Mouse (Mus musculus) brain, adult 10 weeks (tissue): ENCODE results near the gene Dagla. TPM values are rescaled to one million over a fixed set of nuclear protein-coding genes. Genes with fewer than 3 reads are reported as not detected.

Experiments
- polyA plus RNA-seq: library from polyadenylated mRNA; stranded (reverse); fragments of 350-450 nt; fragmentation: Illumina TruSeq; extraction: RNeasy Lipid Tissue Mini Kit (QIAGEN cat#74804); gene quantifications from one replicate; pipeline ENCODE4 v1.2.3, GENCODE M21; 2015; ENCODE audit warnings: low read depth, low replicate concordance

The Dagla gene
- 48.5 TPM for polyA plus RNA-seq

DNA sequence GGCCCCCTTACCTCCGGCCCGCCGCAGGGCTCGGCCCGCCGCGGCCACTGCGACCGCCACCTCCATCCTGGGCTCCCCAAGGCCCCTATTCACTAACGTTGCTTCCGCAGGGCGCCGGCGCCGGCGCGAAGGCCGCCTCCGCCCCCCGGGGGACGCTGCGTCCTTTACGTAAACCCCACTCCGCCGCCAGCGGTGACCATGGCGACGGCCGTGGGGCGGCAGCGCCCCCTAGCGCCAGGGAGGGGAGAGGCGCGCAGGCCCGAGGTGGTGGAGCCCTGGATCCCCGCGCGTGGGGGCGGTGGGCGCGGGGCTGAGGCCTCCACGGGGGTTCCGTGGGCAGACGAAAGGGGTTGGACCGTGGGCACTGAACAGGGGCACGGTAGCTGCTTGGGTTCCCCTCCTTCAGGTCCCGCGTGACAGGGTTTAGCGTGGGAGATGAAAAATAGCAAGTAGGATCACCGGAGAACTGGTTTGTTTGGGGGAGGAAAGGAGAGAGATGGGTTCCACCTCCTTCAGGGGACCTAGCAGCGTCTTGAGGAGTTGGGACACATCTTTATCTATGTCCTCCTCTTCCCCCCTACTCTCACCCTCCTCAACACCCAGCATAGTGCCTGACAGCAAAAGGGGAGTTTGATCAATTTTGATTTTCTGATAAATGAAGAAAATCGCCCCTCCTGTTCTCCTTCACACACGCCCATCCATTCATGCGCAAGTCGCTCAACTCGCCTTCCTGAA, at the start of gene Dagla:
TSS of gene Dagla (minus strand) at position 68 of the 735 bp plus-strand sequence.

DNA sequence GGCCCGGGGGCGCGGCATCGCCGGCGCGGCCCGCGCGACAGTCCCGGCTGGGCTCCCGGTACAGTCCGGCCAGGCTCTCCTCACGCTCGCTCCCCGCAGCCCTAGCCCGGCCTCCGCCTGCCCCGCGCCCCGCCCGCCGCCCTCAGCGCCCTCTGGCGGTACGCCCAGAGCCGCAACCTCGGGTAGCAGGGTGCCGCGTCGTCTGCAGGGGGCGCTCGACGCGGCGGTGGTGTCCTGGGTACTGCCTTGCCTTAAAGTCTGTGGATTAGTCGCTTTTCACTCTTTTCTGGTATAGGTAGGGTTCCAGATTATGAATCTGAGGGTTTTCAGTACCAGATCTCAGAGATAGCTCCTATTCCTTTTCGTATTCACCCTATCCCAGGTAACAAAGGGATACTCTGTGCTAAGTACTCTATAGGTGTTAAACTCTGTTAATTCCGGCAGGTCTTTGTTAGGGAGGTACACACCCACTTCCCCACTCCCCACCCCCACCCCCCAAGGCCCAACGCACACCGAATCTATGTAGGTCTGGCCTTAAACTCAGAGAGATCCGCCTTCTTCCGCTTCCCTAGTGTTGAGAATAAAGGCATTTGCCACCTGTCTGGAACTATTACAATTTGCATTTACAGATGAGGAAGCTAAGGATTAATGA, 63.9 kb downstream of the Dagla start, which contains the start of gene Myrf:
TSS of gene Myrf (minus strand) at position 95 of the 652 bp plus-strand sequence.

DNA sequence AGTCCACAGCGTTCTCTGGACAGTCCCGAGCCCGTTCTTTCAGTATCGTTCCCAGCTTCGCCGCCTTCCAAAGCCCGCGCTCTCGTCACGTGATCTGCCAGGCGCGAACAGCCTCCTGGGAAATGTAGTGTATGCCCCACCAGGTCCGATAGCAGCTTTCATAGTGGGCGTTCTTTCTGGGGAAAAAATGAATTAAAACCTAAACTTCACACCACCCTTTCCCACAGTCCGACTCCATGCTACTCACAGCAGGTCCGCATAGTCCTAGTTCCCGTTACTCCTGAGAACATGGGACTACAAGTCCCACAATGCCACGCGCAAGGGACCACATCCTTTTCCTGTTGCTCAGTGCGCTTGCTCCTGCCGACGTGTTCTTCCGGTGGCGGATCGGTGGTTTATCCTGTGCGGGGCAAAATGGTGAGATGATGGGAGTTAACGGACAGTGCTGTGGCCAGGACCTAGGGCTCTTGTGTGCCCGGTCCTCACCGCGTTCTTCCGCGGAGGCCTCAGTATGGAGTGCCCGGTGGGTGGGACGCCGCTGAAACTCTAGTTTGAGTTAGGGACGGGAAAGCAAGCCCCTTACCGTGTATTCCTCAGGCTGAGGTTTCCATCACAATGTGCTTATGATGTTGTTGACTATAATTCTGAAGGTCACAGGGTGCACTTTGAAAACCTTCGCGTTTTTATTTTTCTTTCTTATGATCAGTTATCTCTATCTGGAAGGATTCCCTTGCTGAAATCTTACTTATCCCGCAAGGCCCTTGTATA, 100.6 kb downstream of the Dagla start, which contains the start of the genes Tmem258 and Fen1:
TSS of gene Tmem258 (plus strand) at position 167 of the 768 bp plus-strand sequence.
TSS of gene Fen1 (minus strand) at position 322 of the 768 bp plus-strand sequence.

Other genes starting within 250 kb of the Dagla start
- gene Fads2, start 203.1 kb downstream of the Dagla start, polyA plus RNA-seq: 125 TPM
- gene Fads1, start 122.0 kb downstream of the Dagla start, polyA plus RNA-seq: 168 TPM
- gene Tmem258, start 100.9 kb downstream of the Dagla start, polyA plus RNA-seq: 106 TPM
- gene Fen1, start 100.7 kb downstream of the Dagla start, polyA plus RNA-seq: 12.3 TPM
- gene Myrf, start 64.1 kb downstream of the Dagla start, polyA plus RNA-seq: 27.4 TPM
- gene Syt7, start 84.2 kb upstream of the Dagla start, polyA plus RNA-seq: 134 TPM
- 44.2 TPM for gene Lrrc10b, start 152.6 kb upstream of the Dagla start, polyA plus RNA-seq
- 1.9 TPM for gene Ppp1r32, start 178.1 kb upstream of the Dagla start, polyA plus RNA-seq
- 67.8 TPM for gene Cpsf7, start 220.4 kb upstream of the Dagla start, polyA plus RNA-seq
- 84.3 TPM for gene Sdhaf2, start 221.3 kb upstream of the Dagla start, polyA plus RNA-seq